Mouse (Mus musculus) kidney, postnatal 0 days (tissue): ENCODE results near the gene Stpg4. TPM values are rescaled to one million over a fixed set of nuclear protein-coding genes. Genes with fewer than 3 reads are reported as not detected.

ENCODE experiments used
- ATAC-seq: fragments of 200-750 bp; cut with Nextera tagmentation; replicated peaks from 2 replicates; pipeline ENCODE4 v1.8.0; 2017; ENCODE audit warnings: low read depth, moderate number of reproducible peaks, moderate TSS enrichment, moderate library complexity; ENCODE audit not compliant: low FRiP score
- DNase-seq: peaks from one replicate; pipeline ENCODE4 v3.0.0-alpha.2; 2016; ENCODE audit warnings: low spot score
- H3K27ac ChIP-seq: fragments of 300-500 bp; sonication (generic); 2 replicates; pipeline ENCODE4 v1.5.1; 2014; ENCODE audit warnings: mild to moderate bottlenecking
- H3K27me3 ChIP-seq: fragments of 300-500 bp; sonication (generic); 2 replicates; pipeline ENCODE4 v1.6.1; 2014; ENCODE audit warnings: low read length, mixed read lengths; ENCODE audit not compliant: insufficient read depth
- H3K36me3 ChIP-seq: fragments of 300-500 bp; sonication (generic); 2 replicates; pipeline ENCODE4 v1.6.1; 2014; ENCODE audit warnings: low read length, mixed read lengths; ENCODE audit not compliant: insufficient read depth
- H3K4me1 ChIP-seq: fragments of 300-500 bp; sonication (generic); replicated peaks from 2 replicates; pipeline ENCODE4 v1.6.1; 2014; ENCODE audit warnings: antibody characterized with exemption, low read length, mixed read lengths; ENCODE audit not compliant: insufficient read depth
- H3K4me2 ChIP-seq: fragments of 300-500 bp; sonication (generic); 2 replicates; pipeline ENCODE4 v1.6.1; 2014; ENCODE audit warnings: mild to moderate bottlenecking, low read length, moderate library complexity, mixed read lengths
- H3K4me3 ChIP-seq: fragments of 300-500 bp; sonication (generic); replicated peaks from 2 replicates; pipeline ENCODE4 v1.5.1; 2014; ENCODE audit warnings: low read depth, low read length
- H3K9ac ChIP-seq: fragments of 300-500 bp; sonication (generic); 2 replicates; pipeline ENCODE4 v1.6.1; 2014; ENCODE audit warnings: low read depth, low read length
- H3K9me3 ChIP-seq: fragments of 300-500 bp; sonication (generic); replicated peaks from 2 replicates; pipeline ENCODE4 v1.6.1; 2016; ENCODE audit warnings: low read length, inconsistent platforms, mixed read lengths
- CTCF ChIP-seq: IDR thresholded peaks from 2 replicates; pipeline ENCODE4 v1.5.1; 2016; ENCODE audit warnings: antibody characterized with exemption, low read depth, mild to moderate bottlenecking, moderate library complexity
- whole genome bisulfite sequencing: fragments of 180-500 bp; shearing (Covaris S2); extraction: QIAGEN DNeasy Blood & Tissue Kit; methylation state at CpG from one replicate; pipeline ENCODE4 v1.1.7; 2014; 5-methylcytosine and 5-hydroxymethylcytosine counted together
- polyA plus RNA-seq: library from polyadenylated mRNA; unstranded; fragments of >200 nt; fragmentation: Nextera tagmentation; extraction: Ambion mirVana; gene quantifications from 2 replicates; pipeline ENCODE4 v1.2.1, GENCODE M21; 2015

Gene Stpg4
- not detected in 2 replicates for polyA plus RNA-seq

DNA sequence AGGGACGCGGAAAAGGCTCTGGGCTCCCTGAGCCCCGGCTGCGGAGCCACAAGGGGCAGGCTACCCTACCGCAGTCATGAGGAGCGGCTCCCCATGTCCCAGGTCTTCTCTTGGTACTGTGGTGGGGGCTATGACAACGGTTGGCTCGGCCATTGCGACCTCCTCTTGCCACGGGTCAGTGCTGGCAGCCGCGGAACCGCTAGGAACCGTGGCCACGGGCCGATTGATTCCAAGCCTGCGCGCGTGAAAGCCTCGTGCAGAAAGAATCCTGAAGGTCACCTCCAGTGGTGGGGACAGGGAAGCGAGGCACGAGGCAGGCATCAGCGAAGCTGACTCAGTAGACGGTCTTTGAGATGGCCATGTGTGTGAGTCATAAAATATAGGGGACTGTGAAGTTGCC, at the start of gene Stpg4:
Gene Stpg4, minus strand, starts transcription at position 231 of the 400 bp plus-strand sequence.
- peak; percentile 29; the same call in 1 of the 2 replicates for ATAC-seq
- H3K27ac ChIP-seq, result no peak within 1 kb of the TSS

DNA sequence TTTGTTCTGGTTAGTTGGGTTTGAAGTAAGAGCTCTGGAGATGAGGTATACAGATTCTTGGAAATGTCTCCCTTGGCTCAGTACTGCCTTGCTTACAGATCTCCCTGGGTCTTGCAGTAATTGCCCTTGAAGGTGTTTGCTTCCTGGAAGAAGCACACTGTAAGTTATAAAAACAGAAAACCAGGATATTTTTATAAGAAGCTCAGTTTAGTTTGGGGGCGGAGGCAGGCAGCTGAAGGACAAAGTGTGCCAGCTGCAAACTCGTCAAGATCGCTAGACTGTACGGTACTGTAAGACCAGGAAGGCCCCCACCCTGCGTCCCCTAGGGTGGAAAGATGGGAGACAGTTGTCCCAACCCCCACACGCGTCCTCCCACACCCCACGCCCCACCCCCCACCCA, 47.8 kb upstream of the Stpg4 start:
- Histone ChIP-seq H3K27ac (no peak overlapping the region), H3K9me3 (no peaks in the 10 kb centered on the region), H3K36me3 (no peaks in the 10 kb centered on the region), H3K27me3 (no peaks in the 10 kb centered on the region), H3K4me1 (peaks cover 21% of the 10 kb centered on the region), H3K4me3 (no peak overlapping the region), H3K4me2 (no peak overlapping the region), H3K9ac (no peak overlapping the region)
- 32% methylated on average over 8 of the region's 8 CpGs for WGBS
- ATAC-seq, result no peak
- DNase-seq, result peak; percentile 4
- TF ChIP-seq CTCF, result no peak

More for the DNA sequence above, at the start of gene Stpg4:
- Histone ChIP-seq H3K36me3 (peaks cover 22% of the 10 kb centered on the region), H3K9me3 (no peaks in the 10 kb centered on the region), H3K27me3 (no peaks in the 10 kb centered on the region), H3K9ac (no peak within 1 kb of the TSS), H3K4me1 (no peaks in the 10 kb centered on the region), H3K4me2 (no peak within 1 kb of the TSS), H3K4me3 (no peak within 1 kb of the TSS)
- WGBS, result 51% methylated on average over 24 of the region's 24 CpGs
- no peak for DNase-seq
- no peak; the same call in 1 of the 2 replicates for TF ChIP-seq CTCF

DNA sequence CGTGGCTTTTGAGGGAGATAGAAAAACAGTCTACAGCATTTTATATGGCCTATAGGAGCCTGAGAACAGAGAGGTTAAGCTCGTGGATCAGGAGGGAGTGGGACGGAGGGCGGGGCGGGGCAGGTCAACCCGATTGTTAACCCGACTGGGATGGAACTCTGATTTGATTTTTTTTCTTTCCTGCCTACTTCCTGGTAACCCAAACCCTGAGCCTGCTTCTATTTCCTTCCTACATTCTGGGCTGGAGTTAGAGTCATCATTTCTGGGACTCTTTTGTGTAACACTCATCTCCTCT, 46.9 kb upstream of the Stpg4 start:
- Histone ChIP-seq H3K4me3 (peak overlapping the region; percentile 26), H3K27me3 (no peaks in the 10 kb centered on the region), H3K4me1 (peaks cover 21% of the 10 kb centered on the region), H3K9me3 (no peaks in the 10 kb centered on the region), H3K27ac (0 out of 2 replicates have a peak overlapping the region, but pooled peaks have one; percentile 10), H3K36me3 (no peaks in the 10 kb centered on the region), H3K9ac (0 out of 2 replicates have a peak overlapping the region, but pooled peaks have one; percentile 43), H3K4me2 (peak overlapping the region; percentile 62)
- WGBS, result 7% methylated on average over 7 of the region's 7 CpGs
- TF ChIP-seq CTCF, result no peak
- peak; percentile 51 for DNase-seq
- ATAC-seq, result peak; percentile 21; the same call in 1 of the 2 replicates

DNA sequence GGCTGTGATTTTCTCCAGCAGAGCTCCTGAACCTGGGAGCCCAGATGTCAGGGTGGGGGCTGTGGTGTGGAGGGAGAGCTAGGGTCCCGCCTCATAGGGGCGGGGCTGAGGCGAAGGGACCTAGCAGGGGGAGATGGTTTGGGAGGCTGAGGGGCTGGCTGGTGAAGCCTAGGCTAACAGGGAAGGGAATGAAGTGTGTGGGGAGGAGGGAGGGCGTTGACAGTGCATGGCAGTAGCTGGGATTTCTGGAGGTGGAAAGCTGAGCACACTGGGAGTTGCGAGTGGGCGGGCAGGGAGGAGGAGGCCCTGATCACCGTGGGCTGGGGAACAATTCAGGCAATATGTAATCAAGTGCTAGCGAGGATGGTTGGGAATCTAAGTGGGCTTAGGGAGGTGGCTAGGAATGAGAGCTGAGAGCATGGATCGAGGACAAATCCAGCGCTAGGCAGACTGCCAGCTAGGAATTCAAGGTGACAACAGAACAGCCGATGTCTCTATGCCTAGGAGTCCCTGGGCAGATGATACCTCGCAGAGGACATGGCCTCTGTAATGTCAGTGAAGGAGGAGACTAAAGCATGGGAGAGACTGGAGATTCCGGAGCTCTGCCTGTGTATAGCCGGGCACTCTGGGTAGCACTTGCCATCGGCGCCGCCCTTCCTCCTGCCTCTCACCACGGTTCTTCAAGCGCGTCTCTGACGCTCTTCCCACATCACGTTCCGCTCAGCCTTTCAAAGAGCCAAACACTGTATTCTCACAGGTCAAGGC, 46.4 kb upstream of the Stpg4 start:
- peak overlapping the region; percentile 48 for H3K27ac ChIP-seq
- peak overlapping the region; percentile 26 for H3K4me3 ChIP-seq
- no peak for TF ChIP-seq CTCF
- WGBS, result under 1% methylated on average over 23 of the region's 23 CpGs
- H3K27me3 ChIP-seq, result no peaks in the 10 kb centered on the region
- no peaks in the 10 kb centered on the region for H3K36me3 ChIP-seq
- DNase-seq, result peak; percentile 57
- peaks cover 21% of the 10 kb centered on the region for H3K4me1 ChIP-seq
- no peaks in the 10 kb centered on the region for H3K9me3 ChIP-seq
- H3K9ac ChIP-seq, result 0 out of 2 replicates have a peak overlapping the region, but pooled peaks have one; percentile 43
- peak; percentile 67; the same call in 1 of the 2 replicates for ATAC-seq
- peak overlapping the region; percentile 62 for H3K4me2 ChIP-seq

DNA sequence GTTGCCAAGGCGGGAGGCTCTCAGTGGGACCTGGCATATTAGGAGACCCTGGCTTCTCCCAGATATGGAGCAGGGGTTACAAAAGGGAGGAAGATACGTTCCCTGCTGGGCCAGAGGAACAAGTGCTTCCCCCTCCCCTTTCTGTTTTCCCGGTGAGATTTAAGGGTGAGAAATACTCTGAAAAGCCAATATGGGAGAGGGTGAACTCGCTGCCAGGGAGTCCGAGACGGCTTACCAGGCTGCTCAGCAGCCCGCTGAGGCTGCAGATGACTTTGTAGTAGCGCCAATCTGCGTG, 45.8 kb upstream of the Stpg4 start:
- Histone ChIP-seq H3K36me3 (no peaks in the 10 kb centered on the region), H3K4me3 (peak overlapping the region; percentile 26), H3K4me2 (peak overlapping the region; percentile 62), H3K27me3 (no peaks in the 10 kb centered on the region), H3K9ac (0 out of 2 replicates have a peak overlapping the region, but pooled peaks have one; percentile 43), H3K9me3 (no peaks in the 10 kb centered on the region), H3K27ac (peak overlapping the region; percentile 48), H3K4me1 (peaks cover 21% of the 10 kb centered on the region)
- no peak for TF ChIP-seq CTCF
- 10% methylated on average over 9 of the region's 9 CpGs for WGBS
- peak; percentile 3 for DNase-seq
- ATAC-seq, result no peak

DNA sequence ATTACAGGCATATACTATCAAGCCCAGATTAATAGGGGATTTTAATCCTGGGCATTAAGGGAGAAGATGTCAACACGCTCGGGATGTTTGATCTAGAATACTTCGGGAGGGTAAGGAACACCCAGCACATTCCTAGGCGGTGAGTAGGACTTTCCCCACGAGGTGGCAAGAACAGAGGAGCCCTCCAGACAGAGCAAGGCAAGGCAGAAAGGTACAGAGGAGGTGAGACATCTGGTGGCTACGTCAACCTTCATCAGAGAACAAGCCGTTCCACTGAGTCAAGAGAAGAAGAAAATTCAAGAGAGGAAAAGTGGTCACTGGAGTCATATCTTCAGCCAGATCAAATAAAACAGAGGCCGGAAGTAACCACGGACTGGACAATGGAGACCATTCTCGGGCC, 45.3 kb upstream of the Stpg4 start:
- DNase-seq (no peak), ATAC-seq (no peak)
- H3K27ac ChIP-seq, result peak overlapping the region; percentile 48; the same call in 1 of the 2 replicates
- H3K4me1 ChIP-seq, result peaks cover 21% of the 10 kb centered on the region
- 41% methylated on average over 10 of the region's 10 CpGs for WGBS
- H3K4me2 ChIP-seq, result peak overlapping the region; percentile 62; the same call in 1 of the 2 replicates
- no peak overlapping the region for H3K9ac ChIP-seq
- no peaks in the 10 kb centered on the region for H3K9me3 ChIP-seq
- H3K4me3 ChIP-seq, result no peak overlapping the region
- no peak for TF ChIP-seq CTCF
- no peaks in the 10 kb centered on the region for H3K36me3 ChIP-seq
- H3K27me3 ChIP-seq, result no peaks in the 10 kb centered on the region
